Mouse (Mus musculus) G1E (cell line): ENCODE measurements around the gene Tuba8. TPM values are rescaled to one million over a fixed set of nuclear protein-coding genes. Genes with fewer than 3 reads are reported as not detected.

Source experiments
- ATAC-seq: 2 replicates; pipeline ENCODE4 v1.8.0; 2016; ENCODE audit warnings: mild to moderate bottlenecking; ENCODE audit not compliant: insufficient number of reproducible peaks, poor library complexity, low FRiP score, severe bottlenecking; ENCODE audit errors: extremely low read depth
- DNase-seq: peaks from one replicate; pipeline ENCODE4 v3.0.0; 2012; ENCODE audit warnings: low spot score
- H3K27me3 ChIP-seq: 2 replicates; pipeline ENCODE4 v1.6.1; 2012; ENCODE audit warnings: mild to moderate bottlenecking, low read length, inconsistent platforms; ENCODE audit not compliant: insufficient read depth
- H3K36me3 ChIP-seq: replicated peaks from 2 replicates; pipeline ENCODE3; 2012; ENCODE audit warnings: mild to moderate bottlenecking, inconsistent platforms
- H3K4me1 ChIP-seq: 2 replicates; pipeline ENCODE4 v1.6.1; 2012; ENCODE audit warnings: low read depth, low read length, inconsistent platforms, mixed read lengths; ENCODE audit not compliant: insufficient read depth
- H3K4me3 ChIP-seq: 2 replicates; pipeline ENCODE4 v1.5.1; 2012; ENCODE audit warnings: low read depth, mild to moderate bottlenecking, inconsistent platforms, low read length, moderate library complexity, mixed read lengths
- H3K9me3 ChIP-seq: replicated peaks from 2 replicates; pipeline ENCODE4 v1.6.1; 2012; ENCODE audit warnings: inconsistent platforms
- CTCF ChIP-seq: IDR thresholded peaks from 2 replicates; pipeline ENCODE4 v1.5.1; 2012; ENCODE audit warnings: low read depth, low read length, inconsistent platforms, mixed read lengths
- GATA1 ChIP-seq: IDR thresholded peaks from 2 replicates; pipeline ENCODE4 v1.6.1; 2012; ENCODE audit warnings: borderline replicate concordance, low read length, inconsistent platforms, mixed read lengths
- GATA2 ChIP-seq: IDR thresholded peaks from 2 replicates; pipeline ENCODE4 v1.6.1; 2012; ENCODE audit warnings: low read depth, low read length, inconsistent platforms, borderline replicate concordance
- POLR2AphosphoS5 ChIP-seq: IDR thresholded peaks from 2 replicates; pipeline ENCODE4 v1.6.1; 2012; ENCODE audit warnings: low read depth, low read length, inconsistent platforms; ENCODE audit not compliant: insufficient replicate concordance
- TAL1 ChIP-seq: conservative IDR thresholded peaks from 2 replicates; pipeline ENCODE4 v1.6.1; 2012; ENCODE audit warnings: low read depth, low read length, inconsistent platforms, mixed read lengths
- polyA plus RNA-seq: library from polyadenylated mRNA; stranded (reverse); fragments of >175 nt; gene quantifications from 2 replicates; pipeline ENCODE4 v1.2.3, GENCODE M21; 2012
- total RNA-seq, 2 experiments: library from RNA; stranded (forward) in 1 of 2; stranded (reverse) in 1 of 2; fragments of 200-1000 nt in 1 of 2; fragments of >200 nt in 1 of 2; fragmentation: Nextera tagmentation in 1 of 2; gene quantifications; 2 replicates each; pipeline ENCODE4 v1.2.3; 2014 to 2017

Tuba8 gene
- total and polyA plus RNA-seq, 3 experiments, result 0.03 to 0.38 TPM; not detected in 1

DNA sequence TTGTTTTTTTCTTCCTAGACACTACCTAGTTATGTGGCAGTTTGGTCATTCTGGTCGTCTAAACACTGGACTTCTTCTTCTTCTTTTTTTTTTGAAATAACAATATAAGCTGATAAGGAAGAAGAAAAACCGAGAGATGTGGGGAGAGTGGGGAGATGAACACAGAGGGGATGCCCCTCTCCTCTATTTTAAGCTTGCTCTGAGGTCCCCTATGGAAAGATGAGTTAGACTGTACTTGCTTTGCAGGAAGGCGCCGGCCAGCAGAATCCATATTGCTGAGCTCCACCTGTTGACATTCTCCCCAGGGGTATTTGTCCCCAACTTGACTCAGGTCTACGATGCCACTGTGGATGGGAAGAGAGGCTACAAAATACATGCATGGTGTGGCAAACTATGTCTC is 13.6 kb downstream of the Tuba8 start:
- Histone ChIP-seq H3K4me1 (peaks cover 61% of the 10 kb centered on the region), H3K36me3 (peaks cover 6% of the 10 kb centered on the region), H3K9me3 (peaks cover 6% of the 10 kb centered on the region), H3K4me3 (peak overlapping the region; percentile 40; the same call in 1 of the 2 replicates), H3K27me3 (peaks cover 14% of the 10 kb centered on the region)
- DNase-seq (no peak), ATAC-seq (no peak)
- no peak for TF ChIP-seq GATA1
- TF ChIP-seq TAL1, result no peak
- no peak for TF ChIP-seq CTCF
- no peak for TF ChIP-seq GATA2
- no peak for TF ChIP-seq POLR2AphosphoS5

- Histone ChIP-seq H3K4me3 (no peak overlapping the region; the same call in 1 of the 2 replicates), H3K9me3 (peaks cover 6% of the 10 kb centered on the region), H3K27me3 (peaks cover 8% of the 10 kb centered on the region), H3K4me1 (peaks cover 57% of the 10 kb centered on the region), H3K36me3 (peaks cover 6% of the 10 kb centered on the region)
- DNase-seq (peak; percentile 32), ATAC-seq (peak; percentile 68)
- TF ChIP-seq GATA1 (no peak), POLR2AphosphoS5 (no peak), CTCF (no peak), TAL1 (no peak), GATA2 (no peak)
Observed at GRCm38 (mm10) chr6:121224993-121225392, 14.5 kb downstream of the Tuba8 start.

- DNase-seq (no peak), ATAC-seq (no peak)
- Histone ChIP-seq H3K4me3 (no peak overlapping the region), H3K36me3 (peaks cover 6% of the 10 kb centered on the region), H3K9me3 (peaks cover 6% of the 10 kb centered on the region), H3K4me1 (peaks cover 57% of the 10 kb centered on the region), H3K27me3 (peaks cover 2% of the 10 kb centered on the region; the same call in 1 of the 2 replicates)
- TF ChIP-seq POLR2AphosphoS5 (no peak), CTCF (no peak), GATA2 (no peak), GATA1 (no peak), TAL1 (no peak)
Observed at GRCm38 (mm10) chr6:121226043-121226442, 15.5 kb downstream of the Tuba8 start.

GRCm38 (mm10) chr6:121226744-121227143 is 16.2 kb downstream of the Tuba8 start:
- DNase-seq (no peak), ATAC-seq (no peak)
- TF ChIP-seq GATA1 (no peak), TAL1 (no peak), POLR2AphosphoS5 (no peak), CTCF (no peak), GATA2 (no peak)
- H3K9me3 ChIP-seq, result peaks cover 6% of the 10 kb centered on the region
- peaks cover 6% of the 10 kb centered on the region for H3K36me3 ChIP-seq
- peaks cover 5% of the 10 kb centered on the region; the same call in 1 of the 2 replicates for H3K27me3 ChIP-seq
- no peak overlapping the region for H3K4me3 ChIP-seq
- peaks cover 64% of the 10 kb centered on the region for H3K4me1 ChIP-seq

DNA sequence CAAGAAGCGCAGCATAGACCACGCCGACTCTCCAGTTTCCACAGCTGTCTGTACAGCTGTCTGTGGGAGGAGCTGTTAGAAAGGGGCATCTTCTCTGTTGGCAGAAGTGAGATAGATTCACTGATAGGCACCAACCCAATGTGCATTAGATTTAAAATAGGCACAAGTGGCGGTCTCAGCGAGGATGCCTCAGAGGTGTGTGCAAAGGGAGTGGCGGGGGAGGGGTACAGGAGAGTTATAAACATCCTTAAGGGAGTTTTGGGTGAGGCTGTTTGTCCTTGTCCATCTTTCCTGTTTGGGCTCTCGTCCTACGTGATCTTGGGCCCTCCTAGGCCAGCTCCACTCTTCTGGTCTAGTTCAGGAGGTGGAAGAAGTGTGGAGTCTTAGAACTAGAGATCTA is 17.9 kb downstream of the Tuba8 start:
- DNase-seq, result no peak
- no peaks in the 10 kb centered on the region for H3K9me3 ChIP-seq
- no peak for ATAC-seq
- peaks cover 68% of the 10 kb centered on the region for H3K4me1 ChIP-seq
- H3K4me3 ChIP-seq, result no peak overlapping the region
- TF ChIP-seq CTCF (no peak), GATA2 (no peak), POLR2AphosphoS5 (no peak), GATA1 (no peak)
- peaks cover 3% of the 10 kb centered on the region; the same call in 1 of the 2 replicates for H3K27me3 ChIP-seq
- H3K36me3 ChIP-seq, result no peaks in the 10 kb centered on the region

GRCm38 (mm10) chr6:121232652-121233051 is 22.2 kb downstream of the Tuba8 start:
- Histone ChIP-seq H3K4me1 (peaks cover 41% of the 10 kb centered on the region), H3K36me3 (no peaks in the 10 kb centered on the region), H3K9me3 (no peaks in the 10 kb centered on the region), H3K27me3 (peaks cover 3% of the 10 kb centered on the region), H3K4me3 (no peak overlapping the region)
- TF ChIP-seq POLR2AphosphoS5 (no peak), TAL1 (no peak), GATA2 (no peak), CTCF (no peak), GATA1 (no peak)
- no peak for DNase-seq
- no peak for ATAC-seq
